Mouse (Mus musculus) lung, embryonic 14.5 days (tissue): ENCODE data around the gene Gm5965. TPM values are rescaled to one million over a fixed set of nuclear protein-coding genes. Genes with fewer than 3 reads are reported as not detected.
"Not testable (repeated sequence)": the region's sequence is repeated elsewhere in the genome, so short reads cannot be mapped to it uniquely, and the experiment has no call there.

Source experiments
- ATAC-seq: fragments of 200-750 bp; cut with Nextera tagmentation; 2 replicates; pipeline ENCODE4 v1.8.0; 2017; ENCODE audit warnings: mild to moderate bottlenecking, moderate TSS enrichment, moderate library complexity; ENCODE audit not compliant: insufficient read depth
- DNase-seq: peaks from one replicate; pipeline ENCODE4 v3.0.0-alpha.2; 2015
- H3K27ac ChIP-seq: fragments of 300-500 bp; sonication (generic); 2 replicates; pipeline ENCODE4 v1.5.1; 2014; ENCODE audit warnings: low read depth, mild to moderate bottlenecking, moderate library complexity
- H3K27me3 ChIP-seq: fragments of 300-500 bp; sonication (generic); 2 replicates; pipeline ENCODE4 v1.6.1; 2014; ENCODE audit warnings: low read length, control low read depth; ENCODE audit not compliant: insufficient read depth
- H3K36me3 ChIP-seq: fragments of 300-500 bp; sonication (generic); 2 replicates; pipeline ENCODE4 v1.6.1; 2014; ENCODE audit warnings: control low read depth; ENCODE audit not compliant: insufficient read depth
- H3K4me1 ChIP-seq: fragments of 300-500 bp; sonication (generic); 2 replicates; pipeline ENCODE4 v1.6.1; 2014; ENCODE audit warnings: antibody characterized with exemption, control low read depth; ENCODE audit not compliant: insufficient read depth
- H3K4me2 ChIP-seq: fragments of 300-500 bp; sonication (generic); 2 replicates; pipeline ENCODE4 v1.6.1; 2014; ENCODE audit warnings: mild to moderate bottlenecking
- H3K4me3 ChIP-seq: fragments of 300-500 bp; sonication (generic); 2 replicates; pipeline ENCODE4 v1.5.1; 2014; ENCODE audit warnings: low read depth, low read length
- H3K9ac ChIP-seq: fragments of 300-500 bp; sonication (generic); 2 replicates; pipeline ENCODE4 v1.6.1; 2014
- H3K9me3 ChIP-seq: fragments of 300-500 bp; sonication (generic); 2 replicates; pipeline ENCODE4 v1.6.1; 2016; ENCODE audit warnings: low read depth, low read length, control low read depth
- CTCF ChIP-seq: IDR thresholded peaks from 2 replicates; pipeline ENCODE4 v1.5.1; 2016; ENCODE audit warnings: antibody characterized with exemption, low read depth
- WGBS: fragments of 180-500 bp; shearing (Covaris S2); extraction: QIAGEN DNeasy Blood & Tissue Kit; methylation state at CpG from one replicate; pipeline ENCODE4 v1.1.7; 2014; 5-methylcytosine and 5-hydroxymethylcytosine counted together
- polyA plus RNA-seq: library from polyadenylated mRNA; unstranded; fragments of >200 nt; fragmentation: Nextera tagmentation; extraction: Ambion mirVana; gene quantifications from 2 replicates; pipeline ENCODE4 v1.2.1, GENCODE M21; 2014

The Gm5965 gene
- not detected in 2 replicates for polyA plus RNA-seq

DNA sequence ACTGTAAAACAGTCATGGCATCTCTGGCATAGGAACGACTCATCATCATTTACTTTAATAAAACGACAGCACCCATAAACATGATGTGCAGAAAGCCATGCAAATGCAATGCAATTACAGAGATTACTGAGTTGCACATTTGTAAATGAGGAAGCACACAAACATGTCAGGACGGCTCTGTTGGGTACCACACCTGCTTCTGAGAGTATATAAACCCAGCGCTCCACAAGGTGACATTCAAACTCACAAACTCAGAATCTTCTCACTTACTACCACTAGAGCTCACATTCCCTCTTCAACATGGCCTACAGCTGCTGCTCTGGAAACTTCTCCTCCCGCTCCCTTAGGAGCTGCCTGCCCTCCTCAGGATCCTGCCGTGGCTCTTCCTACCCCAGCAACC is at the start of gene Gm5965:
Gm5965 (plus strand) TSS at position 301 of the 400 bp plus-strand sequence.
- Histone ChIP-seq H3K9me3 (no peaks in the 10 kb centered on the region), H3K4me3 (no peak within 1 kb of the TSS), H3K9ac (no peak within 1 kb of the TSS), H3K27ac (no peak within 1 kb of the TSS), H3K4me2 (no peak within 1 kb of the TSS), H3K27me3 (no peaks in the 10 kb centered on the region), H3K36me3 (no peaks in the 10 kb centered on the region), H3K4me1 (no peaks in the 10 kb centered on the region)
- DNase-seq (no peak), ATAC-seq (no peak)
- TF ChIP-seq CTCF = no peak
- 81% methylated on average over 5 of the region's 6 CpGs for WGBS

- Histone ChIP-seq H3K27me3 (no peaks in the 10 kb centered on the region), H3K36me3 (no peaks in the 10 kb centered on the region), H3K9me3 (no peaks in the 10 kb centered on the region), H3K4me3 (no peak within 1 kb of the TSS), H3K9ac (no peak within 1 kb of the TSS), H3K4me2 (no peak within 1 kb of the TSS), H3K27ac (no peak within 1 kb of the TSS), H3K4me1 (no peaks in the 10 kb centered on the region)
- ATAC-seq = no peak
- WGBS = 80% methylated on average over 4 of the region's 4 CpGs
- TF ChIP-seq CTCF = no peak
- DNase-seq = no peak
These were observed 48.9 kb upstream of the Gm5965 start, which contains the start of gene Krtap13-1 for GRCm38 (mm10) chr16:88728812-88729275. Gene Krtap13-1, plus strand, starts transcription at chr16:88728862.

DNA sequence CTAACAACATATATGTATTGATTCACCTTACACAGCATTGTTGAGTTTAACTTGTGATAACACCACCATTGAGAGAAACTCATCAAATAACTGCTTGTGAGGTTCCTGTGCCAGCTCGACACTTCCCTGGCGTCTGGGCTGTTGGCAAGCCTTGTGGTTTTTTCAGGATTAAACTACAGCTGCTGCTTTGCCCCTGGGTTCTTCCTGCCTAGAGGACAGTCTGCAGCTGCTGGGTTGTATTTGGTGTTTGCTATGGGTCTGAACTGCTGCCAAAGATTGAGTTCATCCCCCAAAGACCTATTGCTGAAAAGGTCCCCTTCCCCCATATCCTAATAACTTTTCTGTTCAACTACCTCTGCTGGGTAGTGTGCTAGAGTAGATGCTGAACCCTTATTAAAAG is 42.3 kb upstream of the Gm5965 start:
- Histone ChIP-seq H3K4me3 (no peak overlapping the region), H3K36me3 (no peaks in the 10 kb centered on the region), H3K27ac (no peak overlapping the region), H3K9ac (no peak overlapping the region), H3K4me1 (no peaks in the 10 kb centered on the region), H3K27me3 (no peaks in the 10 kb centered on the region), H3K4me2 (no peak overlapping the region), H3K9me3 (no peaks in the 10 kb centered on the region)
- ATAC-seq (peak; percentile 24; the same call in 1 of the 2 replicates), DNase-seq (peak; percentile 27)
- WGBS = 47% methylated on average over 2 of the region's 2 CpGs
- TF ChIP-seq CTCF = no peak

GRCm38 (mm10) chr16:88744750-88745340 is 32.9 kb upstream of the Gm5965 start:
- TF ChIP-seq CTCF = no peak
- ATAC-seq = no peak
- Histone ChIP-seq H3K36me3 (no peaks in the 10 kb centered on the region), H3K4me2 (no peak overlapping the region), H3K4me3 (no peak overlapping the region), H3K9me3 (no peaks in the 10 kb centered on the region), H3K27me3 (no peaks in the 10 kb centered on the region), H3K9ac (no peak overlapping the region), H3K4me1 (no peaks in the 10 kb centered on the region), H3K27ac (no peak overlapping the region)
- 61% methylated on average over 4 of the region's 4 CpGs for WGBS
- DNase-seq = peak; percentile 42

DNA sequence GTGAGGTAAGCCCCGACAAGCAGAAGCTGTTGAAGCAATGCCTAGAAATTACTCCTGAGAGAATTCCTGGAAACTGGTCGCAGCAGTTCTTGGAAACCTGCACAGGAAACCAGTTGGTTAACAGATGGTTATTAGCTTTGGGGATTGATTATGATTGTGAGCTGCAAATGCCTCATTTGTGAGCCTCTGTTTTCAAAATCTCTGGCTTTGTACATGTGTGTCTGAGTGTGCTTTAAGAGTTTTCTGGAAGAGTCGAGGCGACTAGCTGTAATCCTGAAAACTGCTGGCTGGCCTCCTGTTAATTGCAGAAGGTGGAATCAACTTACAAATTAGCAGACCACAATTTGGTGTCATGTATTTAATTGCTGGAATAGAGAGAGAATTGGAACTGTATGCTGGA is 29.8 kb upstream of the Gm5965 start:
- Histone ChIP-seq H3K4me3 (no peak overlapping the region), H3K9me3 (no peaks in the 10 kb centered on the region), H3K36me3 (no peaks in the 10 kb centered on the region), H3K27ac (no peak overlapping the region), H3K4me2 (no peak overlapping the region), H3K9ac (no peak overlapping the region), H3K4me1 (no peaks in the 10 kb centered on the region), H3K27me3 (no peaks in the 10 kb centered on the region)
- ATAC-seq (no peak), DNase-seq (no peak)
- 78% methylated on average over 4 of the region's 4 CpGs for WGBS
- TF ChIP-seq CTCF = no peak

- not testable (repeated sequence) for H3K4me1 ChIP-seq, H3K27me3 ChIP-seq, ATAC-seq, H3K9ac ChIP-seq, H3K4me3 ChIP-seq, H3K4me2 ChIP-seq, H3K27ac ChIP-seq, H3K9me3 ChIP-seq, H3K36me3 ChIP-seq, DNase-seq
- 78% methylated on average over 3 of the region's 3 CpGs for WGBS
These were observed 26.2 kb upstream of the Gm5965 start, which contains the start of gene Krtap13 for GRCm38 (mm10) chr16:88751535-88751934. Gene Krtap13, minus strand, starts transcription at chr16:88751635.

GRCm38 (mm10) chr16:88758547-88758946 is 19.1 kb upstream of the Gm5965 start, which contains the start of gene 2310034C09Rik:
Gene 2310034C09Rik, plus strand, starts transcription at chr16:88758847.
- ATAC-seq, H3K4me1 ChIP-seq, H3K9ac ChIP-seq, H3K4me3 ChIP-seq, DNase-seq, H3K27me3 ChIP-seq, H3K4me2 ChIP-seq, H3K9me3 ChIP-seq, H3K36me3 ChIP-seq, H3K27ac ChIP-seq: not testable (repeated sequence)
- WGBS = 92% methylated on average over 3 of the region's 3 CpGs
